Mouse (Mus musculus) kidney, adult 9 months (tissue): ENCODE data around the gene Phyhd1.

ENCODE experiments used
- DNase-seq: peaks from one replicate; pipeline ENCODE4 v3.0.0; 2022

The Phyhd1 gene

GRCm38 (mm10) chr2:30256616-30257350 lies 9.2 kb upstream of the Phyhd1 start:
- DNase-seq, result no peak

GRCm38 (mm10) chr2:30257699-30258460 lies 8.1 kb upstream of the Phyhd1 start:
- DNase-seq, result no peak

- DNase-seq, result peak; percentile 71
Observed at GRCm38 (mm10) chr2:30258600-30258999, 7.4 kb upstream of the Phyhd1 start.

GRCm38 (mm10) chr2:30259131-30260064 lies 6.6 kb upstream of the Phyhd1 start:
- DNase-seq, result peak; percentile 70

- DNase-seq, result no peak
Observed at GRCm38 (mm10) chr2:30261064-30261736, 4.8 kb upstream of the Phyhd1 start.

- no peak for DNase-seq
Observed at GRCm38 (mm10) chr2:30261921-30262839, 3.8 kb upstream of the Phyhd1 start.

- DNase-seq, result peak; percentile 89
Observed at GRCm38 (mm10) chr2:30262840-30263441, 3.1 kb upstream of the Phyhd1 start.

GRCm38 (mm10) chr2:30263811-30264210 lies 2.2 kb upstream of the Phyhd1 start:
- DNase-seq, result no peak

- peak; percentile 57 for DNase-seq
Observed at GRCm38 (mm10) chr2:30264671-30265519, 1.1 kb upstream of the Phyhd1 start.

GRCm38 (mm10) chr2:30266392-30266941 lies 464 bp downstream of the Phyhd1 start:
- DNase-seq, result peak; percentile 96

- DNase-seq, result no peak
Observed at GRCm38 (mm10) chr2:30267466-30267865, 1.5 kb downstream of the Phyhd1 start.

- DNase-seq, result no peak
Observed at GRCm38 (mm10) chr2:30268371-30268770, 2.4 kb downstream of the Phyhd1 start.

- DNase-seq, result no peak
Observed at GRCm38 (mm10) chr2:30269241-30269990, 3.4 kb downstream of the Phyhd1 start.

- peak; percentile 87 for DNase-seq
Observed at GRCm38 (mm10) chr2:30270134-30270533, 4.1 kb downstream of the Phyhd1 start.

- no peak for DNase-seq
Observed at GRCm38 (mm10) chr2:30280743-30281142, 14.7 kb downstream of the Phyhd1 start, which contains the start of gene Gm28038. Gm28038 (plus strand) TSS chr2:30281043.

GRCm38 (mm10) chr2:30281651-30282050 lies 15.6 kb downstream of the Phyhd1 start:
- no peak for DNase-seq

GRCm38 (mm10) chr2:30283193-30283592 lies 17.2 kb downstream of the Phyhd1 start:
- peak; percentile 26 for DNase-seq

- no peak for DNase-seq
Observed at GRCm38 (mm10) chr2:30285004-30285403, 19.0 kb downstream of the Phyhd1 start.
